Mouse (Mus musculus): ENCODE data around the gene Fktn.
"Not testable (repeated sequence)": the region's sequence is repeated elsewhere in the genome, so short reads cannot be mapped to it uniquely, and the experiment has no call there.

Fktn gene

DNA sequence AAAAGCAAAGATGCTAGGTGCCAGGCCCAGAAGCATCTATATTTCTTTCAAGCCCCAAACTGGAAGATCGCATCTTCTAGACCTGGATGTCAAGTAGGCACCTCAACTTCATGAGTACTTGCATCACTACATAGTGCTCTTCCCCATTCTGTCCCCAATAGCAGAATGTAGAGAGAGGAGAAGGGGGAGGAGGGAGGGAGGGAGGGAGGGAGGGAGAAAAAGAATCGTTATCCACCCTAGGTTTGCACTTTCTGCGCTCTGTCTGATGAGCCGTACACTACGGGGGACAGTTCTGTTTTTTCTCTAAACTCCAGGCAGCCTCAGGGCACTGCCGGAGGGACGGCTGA is at the start of gene Fktn:
Gene Fktn, plus strand, starts transcription at position 295 of the 347 bp plus-strand sequence.
- DNase-seq, result no peak

DNA sequence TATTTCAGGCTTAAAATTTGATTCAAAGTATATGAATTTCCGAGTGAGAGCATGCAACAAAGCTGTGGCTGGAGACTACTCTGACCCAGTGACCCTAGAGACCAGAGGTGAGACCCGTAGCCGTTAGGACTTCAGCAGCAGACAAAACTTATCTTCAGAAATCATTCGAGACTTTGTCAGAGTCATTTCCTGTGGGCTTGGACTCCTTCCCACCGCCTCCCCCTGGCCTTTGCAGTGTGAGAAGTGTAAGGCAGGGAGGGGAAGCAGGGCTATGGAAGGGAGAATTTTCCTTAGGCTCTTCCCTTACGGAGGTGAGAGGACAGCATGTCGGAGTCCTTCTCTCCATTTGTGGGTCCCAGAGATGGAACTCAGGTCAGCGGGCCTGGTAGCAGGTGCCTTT is 31.7 kb upstream of the Fktn start:
- DNase-seq, result no peak

DNA sequence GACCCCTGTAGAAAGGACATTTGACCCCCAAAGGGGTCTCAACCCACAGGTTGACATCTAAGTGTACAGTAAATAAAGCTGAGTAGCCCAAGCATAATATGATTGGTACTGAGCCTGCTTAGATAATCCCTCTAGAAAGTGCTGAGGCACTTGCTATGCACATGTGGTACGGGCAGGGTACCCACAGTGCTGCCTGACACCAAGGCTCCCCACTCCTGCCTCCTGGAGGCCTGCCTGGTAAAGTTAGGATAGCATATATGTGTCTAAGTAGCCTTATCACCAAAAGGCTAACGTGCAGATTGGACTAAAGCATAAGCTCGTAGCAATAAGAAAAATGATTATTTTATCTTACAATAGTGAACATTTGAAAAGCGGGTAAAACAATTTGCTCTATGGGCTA is 24.8 kb upstream of the Fktn start:
- no peak for DNase-seq

- no peak for DNase-seq
These were observed 22.4 kb upstream of the Fktn start for GRCm38 (mm10) chr4:53691418-53691817.

- not testable (repeated sequence) for DNase-seq
These were observed 4.6 kb upstream of the Fktn start for GRCm38 (mm10) chr4:53709166-53709565.

GRCm38 (mm10) chr4:53710021-53710420 is 3.8 kb upstream of the Fktn start:
- no peak for DNase-seq

GRCm38 (mm10) chr4:53710555-53711328 is 3.1 kb upstream of the Fktn start:
- no peak for DNase-seq

DNA sequence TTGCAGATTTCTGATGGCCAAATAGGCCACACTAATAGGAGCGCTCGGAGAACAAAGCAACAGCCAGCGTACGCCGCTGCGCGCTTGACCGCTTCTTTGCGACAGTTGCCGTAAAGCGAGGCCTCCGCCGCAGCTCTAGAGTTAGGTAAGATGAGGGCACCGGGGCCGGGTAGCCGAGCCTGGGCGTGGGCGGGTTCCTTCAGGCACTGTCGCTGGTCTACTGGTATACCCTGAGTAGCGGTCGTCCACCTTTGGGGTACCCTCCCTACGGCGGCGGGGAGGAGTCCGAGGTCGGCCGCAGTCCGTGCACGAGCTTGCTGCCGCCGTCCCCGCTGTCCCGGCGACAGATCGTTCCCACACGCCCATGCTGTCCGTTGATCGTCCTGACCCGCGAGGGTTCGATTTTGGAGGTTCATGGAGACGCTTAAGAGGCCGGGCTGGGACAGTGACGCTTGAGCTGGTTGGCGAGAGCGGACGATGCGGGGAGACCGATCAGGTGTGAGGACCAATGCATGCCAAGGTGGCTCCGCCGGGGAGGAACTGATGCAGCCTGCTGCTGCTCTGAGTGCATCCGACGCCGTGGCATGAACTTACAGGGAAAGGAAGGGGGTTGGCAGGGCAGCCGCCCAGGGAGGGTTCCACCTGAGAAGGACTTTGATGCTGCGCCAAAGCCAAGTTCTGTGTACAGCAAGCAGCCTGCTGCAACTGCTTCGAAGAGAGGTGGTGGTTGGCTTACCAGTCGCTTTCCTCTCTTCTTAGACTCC is 435 bp downstream of the Fktn start:
- DNase-seq, result peak; percentile 94

DNA sequence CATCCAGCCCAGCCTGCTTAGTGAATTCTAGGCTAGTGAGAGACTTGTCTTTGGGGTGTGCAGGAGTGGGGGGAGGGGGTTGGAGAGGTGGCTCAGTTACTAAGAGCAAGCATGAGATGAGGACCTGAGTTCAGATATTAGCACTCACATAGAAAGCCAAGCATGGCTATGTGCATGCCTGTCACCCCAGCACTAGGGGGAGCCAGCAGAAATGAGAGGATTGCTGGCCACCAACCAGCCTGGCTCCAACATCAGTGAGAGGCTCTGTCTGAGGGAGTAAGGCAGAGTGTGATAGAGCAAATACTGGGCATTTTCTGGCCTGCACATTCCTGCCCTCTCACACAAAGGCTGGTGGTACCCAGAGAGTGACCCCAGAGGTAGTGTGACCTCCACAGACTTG is 2.2 kb downstream of the Fktn start:
- DNase-seq, result no peak

GRCm38 (mm10) chr4:53717546-53717945 is 3.7 kb downstream of the Fktn start:
- DNase-seq, result no peak

GRCm38 (mm10) chr4:53718261-53718660 is 4.5 kb downstream of the Fktn start:
- DNase-seq, result no peak

GRCm38 (mm10) chr4:53722506-53722905 is 8.7 kb downstream of the Fktn start:
- DNase-seq, result no peak

DNA sequence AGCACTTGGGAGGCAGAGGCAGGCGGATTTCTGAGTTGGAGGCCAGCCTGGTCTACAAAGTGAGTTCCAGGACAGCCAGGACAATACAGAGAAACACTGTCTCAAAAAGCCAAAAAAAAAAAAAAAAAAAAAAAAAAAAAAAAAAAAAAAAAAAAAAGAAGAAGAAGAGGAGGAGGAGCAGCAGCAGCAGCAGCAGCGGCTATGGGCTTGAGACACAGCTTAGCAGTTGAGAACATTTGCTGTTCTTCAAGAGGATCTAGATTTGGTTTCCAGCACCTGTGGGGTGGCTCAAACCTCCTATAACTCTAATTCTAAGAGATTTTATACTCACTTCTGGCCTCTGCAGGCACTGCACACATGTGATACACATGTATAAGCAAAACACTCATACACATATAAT is 12.3 kb downstream of the Fktn start:
- DNase-seq, result not testable (repeated sequence)

- no peak for DNase-seq
These were observed 14.3 kb downstream of the Fktn start for GRCm38 (mm10) chr4:53728121-53728520.

DNA sequence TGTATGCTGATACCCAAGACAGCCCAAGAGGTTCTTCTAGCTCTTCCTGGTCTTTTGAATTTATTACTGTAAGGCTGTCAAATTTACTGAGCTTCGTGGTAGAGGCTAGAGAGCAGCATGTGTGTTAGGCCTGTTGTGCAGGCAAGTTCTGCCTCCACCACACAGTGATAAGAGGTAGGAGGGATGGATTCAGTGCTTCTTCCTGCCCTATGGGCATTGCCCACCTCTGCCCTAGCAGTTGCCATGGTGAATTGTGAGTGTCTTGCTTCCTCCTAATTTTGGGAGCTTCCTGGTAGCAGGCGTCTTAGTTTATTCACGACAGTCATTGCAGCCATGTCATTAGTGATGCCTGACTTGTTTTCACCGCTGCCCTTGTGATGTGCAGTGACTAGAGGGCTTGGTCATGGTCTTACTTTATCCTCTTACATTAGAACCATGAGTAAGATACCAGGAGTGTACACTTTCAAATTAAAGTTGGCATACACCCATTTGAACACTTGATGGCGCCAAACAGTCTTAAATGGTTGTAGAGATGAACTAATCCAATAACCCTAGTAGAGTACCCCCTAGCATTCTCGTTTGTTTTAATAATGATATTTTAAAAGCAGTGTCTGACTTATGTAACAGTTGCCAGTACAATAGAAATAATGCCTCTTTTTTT is 25.3 kb downstream of the Fktn start:
- DNase-seq, result peak; percentile 58

- DNase-seq, result no peak
These were observed 36.0 kb downstream of the Fktn start for GRCm38 (mm10) chr4:53749831-53750230.

GRCm38 (mm10) chr4:53750391-53751120 is 36.8 kb downstream of the Fktn start:
- DNase-seq, result peak; percentile 42

GRCm38 (mm10) chr4:53757030-53757429 is 43.2 kb downstream of the Fktn start:
- DNase-seq, result no peak

DNA sequence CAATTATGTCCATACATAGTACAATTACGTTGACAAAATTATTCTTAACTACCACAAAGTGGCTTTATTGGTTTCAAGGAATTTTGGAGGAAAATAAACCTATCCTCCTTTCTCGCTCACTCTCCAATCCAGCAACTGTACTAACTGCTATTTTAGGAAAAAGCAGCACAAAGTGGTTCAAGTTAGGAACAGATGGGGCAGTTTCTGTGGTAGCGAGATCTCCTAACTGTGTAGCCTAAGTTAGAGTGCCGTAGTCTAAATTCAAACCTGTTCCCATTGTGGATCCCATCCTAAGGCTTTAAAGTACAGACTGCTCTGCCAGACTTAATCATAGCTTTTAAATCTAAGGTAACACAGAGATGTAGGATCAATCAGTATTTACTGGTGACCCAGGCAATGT is 45.0 kb downstream of the Fktn start:
- DNase-seq, result no peak

GRCm38 (mm10) chr4:53759678-53760077 is 45.9 kb downstream of the Fktn start:
- no peak for DNase-seq

DNA sequence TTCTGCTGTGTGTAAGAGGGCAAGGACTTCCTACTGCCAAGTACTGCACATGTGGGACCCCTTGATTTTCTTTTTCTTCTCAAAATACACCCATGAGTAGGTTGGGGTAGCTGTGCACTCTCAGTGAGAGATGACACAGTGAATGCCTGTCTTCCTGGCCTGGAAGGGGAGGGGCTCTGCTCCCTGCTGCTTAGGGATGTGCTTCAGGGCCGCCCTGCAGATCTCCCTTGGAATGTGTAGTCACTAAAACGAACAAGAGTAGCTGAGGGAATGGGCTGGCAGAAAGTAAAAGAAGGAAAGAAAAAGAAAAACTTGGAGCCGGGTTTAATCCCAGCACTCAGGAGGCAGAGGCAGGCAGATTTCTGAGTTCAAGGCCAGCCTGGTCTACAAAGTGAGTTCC is 48.7 kb downstream of the Fktn start:
- DNase-seq, result no peak

GRCm38 (mm10) chr4:53770958-53771735 is 57.3 kb downstream of the Fktn start:
- no peak for DNase-seq
